Mouse (Mus musculus) MEL (cell line): ENCODE results near the gene Gm21962. TPM values are rescaled to one million over a fixed set of nuclear protein-coding genes. Genes with fewer than 3 reads are reported as not detected.

Source experiments
- DNase-seq: peaks from one replicate; pipeline ENCODE4 v3.0.0; 2011; ENCODE audit warnings: low read depth, low spot score
- H3K27ac ChIP-seq: 2 replicates; pipeline ENCODE4 v1.5.1; 2012; ENCODE audit warnings: low read depth, mild to moderate bottlenecking, control low read depth, low read length, moderate library complexity; ENCODE audit not compliant: control insufficient read depth
- H3K27me3 ChIP-seq, 2 experiments: fragments of 150-350 bp in 1 of 2; sonication (generic) in 1 of 2; 2 replicates each; pipeline ENCODE4 v1.6.1; 2012; ENCODE audit warnings: low read length in 2 of 2, mild to moderate bottlenecking in 2 of 2, improper control_type of control experiment in 1 of 2, moderate library complexity in 1 of 2; ENCODE audit not compliant: insufficient read depth in 2 of 2, control insufficient read depth in 1 of 2
- H3K36me3 ChIP-seq, 2 experiments: 2 replicates each; pipeline ENCODE4 v1.6.1; 2012 to 2014; ENCODE audit warnings: low read length in 2 of 2, improper control_type of control experiment in 1 of 2, inconsistent platforms in 1 of 2, mild to moderate bottlenecking in 1 of 2; ENCODE audit not compliant: insufficient read depth in 2 of 2, control insufficient read depth in 1 of 2
- H3K4me1 ChIP-seq, 2 experiments: fragments of 150-350 bp in 1 of 2; sonication (generic) in 1 of 2; 2 replicates each; pipeline ENCODE4 v1.6.1; 2012; ENCODE audit warnings: low read length in 2 of 2, improper control_type of control experiment in 1 of 2, mild to moderate bottlenecking in 1 of 2; ENCODE audit not compliant: insufficient read depth in 2 of 2, control insufficient read depth in 1 of 2
- H3K4me3 ChIP-seq, 2 experiments: fragments of 150-350 bp in 1 of 2; sonication (generic) in 1 of 2; 2 replicates each; pipeline ENCODE4 v1.5.1; 2012; ENCODE audit warnings: low read depth in 2 of 2, low read length in 2 of 2, mild to moderate bottlenecking in 2 of 2, moderate library complexity in 2 of 2, control low read depth in 1 of 2, improper control_type of control experiment in 1 of 2; ENCODE audit not compliant: control insufficient read depth in 1 of 2, insufficient read depth in 1 of 2
- H3K79me2 ChIP-seq: 2 replicates; pipeline ENCODE4 v1.6.1; 2012; ENCODE audit warnings: mild to moderate bottlenecking, low read length, moderate library complexity; ENCODE audit not compliant: control insufficient read depth, poor library complexity, insufficient read depth
- H3K9ac ChIP-seq: 2 replicates; pipeline ENCODE4 v1.6.1; 2012; ENCODE audit warnings: low read depth, mild to moderate bottlenecking, control low read depth, low read length, moderate library complexity; ENCODE audit not compliant: control insufficient read depth, poor library complexity, severe bottlenecking
- H3K9me3 ChIP-seq: fragments of 150-350 bp; sonication (generic); replicated peaks from 2 replicates; pipeline ENCODE4 v1.6.1; 2012; ENCODE audit warnings: mild to moderate bottlenecking, low read length, improper control_type of control experiment, moderate library complexity; ENCODE audit not compliant: insufficient read depth
- BHLHE40 ChIP-seq: IDR thresholded peaks from 2 replicates; pipeline ENCODE4 v1.6.1; 2012; ENCODE audit warnings: low read depth, mild to moderate bottlenecking, inconsistent platforms, low read length, improper control_type of control experiment, borderline replicate concordance
- CHD1 ChIP-seq: IDR thresholded peaks from 2 replicates; pipeline ENCODE4 v1.6.1; 2012; ENCODE audit warnings: low read depth, mild to moderate bottlenecking, inconsistent platforms, low read length, improper control_type of control experiment
- CTCF ChIP-seq, 3 experiments: IDR thresholded peaks in 2 of 3; conservative IDR thresholded peaks in 1 of 3; 2 replicates each; pipeline ENCODE4 v1.5.1; 2011 to 2012; ENCODE audit warnings: low read length in 3 of 3, low read depth in 2 of 3, mild to moderate bottlenecking in 2 of 3, improper control_type of control experiment in 1 of 3, inconsistent platforms in 1 of 3, mixed read lengths in 1 of 3, moderate library complexity in 1 of 3; ENCODE audit not compliant: control insufficient read depth in 1 of 3, insufficient read depth in 1 of 3, poor library complexity in 1 of 3, severe bottlenecking in 1 of 3
- E2F4 ChIP-seq: IDR thresholded peaks from 2 replicates; pipeline ENCODE4 v1.6.1; 2011; ENCODE audit warnings: low read depth, low read length, improper control_type of control experiment, borderline replicate concordance
- GATA1 ChIP-seq: IDR thresholded peaks from 2 replicates; pipeline ENCODE4 v1.6.1; 2011; ENCODE audit warnings: low read depth, low read length, improper control_type of control experiment
- HCFC1 ChIP-seq: IDR thresholded peaks from 2 replicates; pipeline ENCODE4 v1.6.1; 2012; ENCODE audit warnings: low read depth, mild to moderate bottlenecking, inconsistent platforms, low read length, improper control_type of control experiment, moderate library complexity
- MAFK ChIP-seq: IDR thresholded peaks from 2 replicates; pipeline ENCODE4 v1.6.1; 2011; ENCODE audit warnings: low read depth, mild to moderate bottlenecking, low read length, improper control_type of control experiment, borderline replicate concordance
- MAX ChIP-seq: IDR thresholded peaks from 2 replicates; pipeline ENCODE4 v1.6.1; 2011; ENCODE audit warnings: low read length, improper control_type of control experiment
- MEF2A ChIP-seq: IDR thresholded peaks from 2 replicates; pipeline ENCODE4 v1.6.1; 2014; ENCODE audit warnings: low read depth, mild to moderate bottlenecking, inconsistent platforms, low read length, improper control_type of control experiment; ENCODE audit not compliant: poor library complexity, insufficient replicate concordance, severe bottlenecking; ENCODE audit errors: extremely low read depth
- MXI1 ChIP-seq: IDR thresholded peaks from 2 replicates; pipeline ENCODE4 v1.6.1; 2011; ENCODE audit warnings: mild to moderate bottlenecking, low read depth, low read length, improper control_type of control experiment
- MYB ChIP-seq: IDR thresholded peaks from 2 replicates; pipeline ENCODE4 v1.6.1; 2011; ENCODE audit warnings: mild to moderate bottlenecking, low read depth, low read length, improper control_type of control experiment
- MYC ChIP-seq: IDR thresholded peaks from 2 replicates; pipeline ENCODE4 v1.6.1; 2011; ENCODE audit warnings: low read depth, mild to moderate bottlenecking, low read length, improper control_type of control experiment, moderate library complexity
- NELFE ChIP-seq: IDR thresholded peaks from 2 replicates; pipeline ENCODE4 v1.6.1; 2011; ENCODE audit warnings: low read depth, low read length, improper control_type of control experiment
- NRF1 ChIP-seq: IDR thresholded peaks from 2 replicates; pipeline ENCODE4 v1.6.1; 2014; ENCODE audit warnings: low read depth, mild to moderate bottlenecking, inconsistent platforms, low read length, improper control_type of control experiment, moderate library complexity; ENCODE audit not compliant: poor library complexity, insufficient read depth, severe bottlenecking
- POLR2A ChIP-seq, 2 experiments: IDR thresholded peaks; 2 replicates each; pipeline ENCODE4 v1.6.1; 2011 to 2012; ENCODE audit warnings: low read length in 2 of 2, mild to moderate bottlenecking in 2 of 2, control low read depth in 1 of 2, improper control_type of control experiment in 1 of 2, low read depth in 1 of 2, moderate library complexity in 1 of 2; ENCODE audit not compliant: control insufficient read depth in 1 of 2, insufficient read depth in 1 of 2, poor library complexity in 1 of 2
- POLR2AphosphoS2 ChIP-seq: IDR thresholded peaks from 2 replicates; pipeline ENCODE4 v1.6.1; 2011; ENCODE audit warnings: low read length, improper control_type of control experiment
- POLR2AphosphoS5 ChIP-seq: IDR thresholded peaks from 2 replicates; pipeline ENCODE4 v1.6.1; 2012; ENCODE audit warnings: low read depth, borderline replicate concordance, mild to moderate bottlenecking, inconsistent platforms, low read length, moderate library complexity, mixed read lengths
- RAD21 ChIP-seq: IDR thresholded peaks from 2 replicates; pipeline ENCODE4 v1.6.1; 2011; ENCODE audit warnings: mild to moderate bottlenecking, low read depth, low read length, improper control_type of control experiment
- RCOR1 ChIP-seq: IDR thresholded peaks from 2 replicates; pipeline ENCODE4 v1.6.1; 2012; ENCODE audit warnings: low read depth, mild to moderate bottlenecking, inconsistent platforms, low read length, improper control_type of control experiment
- TAL1 ChIP-seq: IDR thresholded peaks from 2 replicates; pipeline ENCODE4 v1.6.1; 2012; ENCODE audit warnings: mild to moderate bottlenecking, inconsistent platforms, low read length, moderate library complexity, mixed read lengths
- USF2 ChIP-seq, 2 experiments: IDR thresholded peaks; 2 replicates each; pipeline ENCODE4 v1.6.1; 2011 to 2012; ENCODE audit warnings: improper control_type of control experiment in 2 of 2, low read length in 2 of 2, borderline replicate concordance in 1 of 2, inconsistent platforms in 1 of 2, low read depth in 1 of 2, mild to moderate bottlenecking in 1 of 2; ENCODE audit not compliant: insufficient read depth in 1 of 2
- ZC3H11A ChIP-seq: IDR thresholded peaks from 2 replicates; pipeline ENCODE4 v1.6.1; 2012; ENCODE audit warnings: low read depth, mild to moderate bottlenecking, inconsistent platforms, low read length, improper control_type of control experiment
- ZNF384 ChIP-seq: IDR thresholded peaks from 2 replicates; pipeline ENCODE4 v1.6.1; 2012; ENCODE audit warnings: low read depth, mild to moderate bottlenecking, inconsistent platforms, low read length, improper control_type of control experiment
- polyA plus RNA-seq, 2 experiments: library from polyadenylated mRNA; stranded (reverse) in 1 of 2; unstranded in 1 of 2; fragments of >175 nt in 1 of 2; fragments of >200 nt in 1 of 2; gene quantifications; 2 replicates each; pipeline versions ENCODE4 v1.2.1 to v1.2.4; 2012; ENCODE audit warnings: low replicate concordance in 2 of 2, low read depth in 1 of 2; ENCODE audit not compliant: insufficient read length in 2 of 2, insufficient read depth in 1 of 2, missing spikeins in 1 of 2
- total RNA-seq: library from RNA; depleted of rRNA; stranded (reverse); fragments of 300-350 nt; gene quantifications from 2 replicates; pipeline ENCODE4 v1.2.3, GENCODE M21; 2012

The Gm21962 gene
- total and polyA plus RNA-seq, 3 experiments, result not detected

DNA sequence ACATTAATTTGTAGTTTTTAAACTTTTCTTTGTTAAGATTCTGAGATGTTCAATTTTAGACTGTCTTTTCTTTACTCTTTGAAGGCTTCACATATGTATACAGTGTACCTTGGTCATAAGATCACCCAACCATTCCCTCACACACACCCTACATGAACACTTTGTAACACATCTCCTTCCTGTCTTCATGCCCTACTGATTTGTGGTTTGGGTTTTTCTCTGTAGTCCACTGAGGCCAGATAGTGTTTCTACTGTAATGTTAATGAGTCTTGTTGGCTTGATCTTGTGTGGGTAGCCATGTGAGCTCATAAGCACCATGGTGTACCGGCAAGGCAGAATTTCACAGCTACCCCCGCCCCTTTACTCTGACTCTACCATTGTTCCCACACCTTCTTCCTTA lies 18.5 kb upstream of the Gm21962 start:
- H3K9me3 ChIP-seq, result no peaks in the 10 kb centered on the region
- H3K4me1 ChIP-seq, result no peaks in the 10 kb centered on the region
- no peak overlapping the region for H3K27ac ChIP-seq
- TF ChIP-seq MEF2A, result no peak
- no peak for TF ChIP-seq CHD1
- TF ChIP-seq E2F4, result no peak
- no peak for TF ChIP-seq MYB
- no peak for TF ChIP-seq RCOR1
- TF ChIP-seq NRF1, result no peak
- TF ChIP-seq MYC, result no peak
- no peak for TF ChIP-seq MXI1
- TF ChIP-seq NELFE, result no peak
- no peak for TF ChIP-seq CTCF (IDR thresholded peaks at IDR 0.05 in 2 of 3, conservative IDR thresholded peaks at IDR 0.05 in 1 of 3; ENCODE audit: control insufficient read depth in 1 of 3, insufficient read depth in 1 of 3, low read depth in 2 of 3, low read length in 3 of 3, poor library complexity in 1 of 3, severe bottlenecking in 1 of 3)
- no peak for TF ChIP-seq MAFK
- no peak for TF ChIP-seq POLR2AphosphoS5
- no peak for TF ChIP-seq POLR2AphosphoS2
- no peak for TF ChIP-seq ZNF384
- TF ChIP-seq ZC3H11A, result no peak
- no peak for TF ChIP-seq GATA1
- no peak for TF ChIP-seq RAD21
- no peak for TF ChIP-seq USF2 (IDR thresholded peaks at IDR 0.05; ENCODE audit: borderline replicate concordance in 1 of 2, insufficient read depth in 1 of 2, low read depth in 1 of 2, low read length in 2 of 2)
- TF ChIP-seq HCFC1, result no peak
- H3K9ac ChIP-seq, result no peak overlapping the region
- no peaks in the 10 kb centered on the region for H3K79me2 ChIP-seq
- H3K27me3 ChIP-seq, result no peaks in the 10 kb centered on the region; a peak in 1 of 4 replicates
- no peak for DNase-seq
- H3K36me3 ChIP-seq, result no peaks in the 10 kb centered on the region
- H3K4me3 ChIP-seq, result no peak overlapping the region

DNA sequence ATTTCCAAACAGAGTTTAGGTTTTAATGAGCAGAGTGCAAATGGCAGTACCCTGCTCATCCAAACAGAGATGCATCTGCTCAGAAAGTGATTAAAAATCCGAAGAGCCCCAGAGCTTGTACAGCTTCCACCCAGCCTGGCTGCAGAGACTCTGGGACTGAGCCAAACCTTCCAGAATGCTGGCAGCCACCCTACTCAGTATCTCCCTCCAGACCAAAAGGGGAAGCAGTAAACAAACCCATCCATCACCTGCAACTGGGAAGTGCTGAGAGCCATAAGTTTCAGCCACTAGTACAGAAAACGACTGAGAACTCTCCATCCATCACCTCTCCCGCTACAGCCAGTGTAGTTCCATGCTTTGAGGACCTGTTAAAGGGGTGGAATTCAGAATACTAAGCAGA lies 9.6 kb downstream of the Gm21962 start:
- Histone ChIP-seq H3K79me2 (no peaks in the 10 kb centered on the region), H3K4me3 (no peak overlapping the region), H3K9me3 (no peaks in the 10 kb centered on the region), H3K27me3 (no peaks in the 10 kb centered on the region), H3K4me1 (no peaks in the 10 kb centered on the region), H3K27ac (no peak overlapping the region), H3K9ac (no peak overlapping the region), H3K36me3 (no peaks in the 10 kb centered on the region)
- peak; percentile 13 for DNase-seq
- TF ChIP-seq MXI1, result no peak
- TF ChIP-seq TAL1, result no peak
- TF ChIP-seq ZNF384, result no peak
- no peak for TF ChIP-seq BHLHE40
- no peak for TF ChIP-seq MYC
- no peak for TF ChIP-seq MAX
- no peak for TF ChIP-seq HCFC1
- TF ChIP-seq MAFK, result no peak
- TF ChIP-seq POLR2A (IDR thresholded peaks at IDR 0.05; ENCODE audit: control insufficient read depth in 1 of 2, insufficient read depth in 1 of 2, low read depth in 1 of 2, low read length in 2 of 2, poor library complexity in 1 of 2), result no peak
